Mouse (Mus musculus): ENCODE measurements around the gene Ldlrad3. TPM values are rescaled to one million over a fixed set of nuclear protein-coding genes. Genes with fewer than 3 reads are reported as not detected.
A peak's percentile ranks its signal among the peaks of the same experiment; 100 is the strongest.

Gene Ldlrad3
- polyA plus RNA-seq, 1 experiment from 2014 or later, result 24.6 TPM

- WGBS, result 32% methylated on average over 15 of the region's 15 CpGs
- Histone ChIP-seq H3K27ac (ENCODE audit: low read depth, low read length) (peak overlapping the region; percentile 12; the same call in 1 of the 2 replicates), H3K9ac (ENCODE audit: low read depth, low read length) (no peak overlapping the region), H3K9me3 (ENCODE audit: control insufficient read depth, low read length) (no peaks in the 10 kb centered on the region), H3K27me3 (replicated peaks; ENCODE audit: control insufficient read depth, insufficient read depth, low read length) (no peaks in the 10 kb centered on the region), H3K4me1 (ENCODE audit: control insufficient read depth, insufficient read depth, low read depth, low read length) (peaks cover 30% of the 10 kb centered on the region), H3K4me3 (ENCODE audit: low read length) (no peak overlapping the region), H3K36me3 (ENCODE audit: control insufficient read depth, insufficient read depth, low read length) (no peaks in the 10 kb centered on the region), H3K4me2 (ENCODE audit: low read length) (no peak overlapping the region)
- peak; percentile 53 for ATAC-seq
Measured at GRCm38 (mm10) chr2:101983082-101983852, 202.9 kb downstream of the Ldlrad3 start.

GRCm38 (mm10) chr2:101981964-101982498 is 204.2 kb downstream of the Ldlrad3 start:
- H3K4me1 ChIP-seq (ENCODE audit: control insufficient read depth, insufficient read depth, low read depth, low read length), result peaks cover 28% of the 10 kb centered on the region
- no peaks in the 10 kb centered on the region for H3K9me3 ChIP-seq (ENCODE audit: control insufficient read depth, low read length)
- 87% methylated on average over 6 of the region's 6 CpGs for WGBS
- no peak overlapping the region for H3K4me2 ChIP-seq (ENCODE audit: low read length)
- no peaks in the 10 kb centered on the region for H3K27me3 ChIP-seq (replicated peaks; ENCODE audit: control insufficient read depth, insufficient read depth, low read length)
- ATAC-seq, result no peak
- H3K9ac ChIP-seq (ENCODE audit: low read depth, low read length), result no peak overlapping the region
- H3K4me3 ChIP-seq (ENCODE audit: low read length), result no peak overlapping the region
- H3K36me3 ChIP-seq (ENCODE audit: control insufficient read depth, insufficient read depth, low read length), result no peaks in the 10 kb centered on the region
- no peak overlapping the region for H3K27ac ChIP-seq (ENCODE audit: low read depth, low read length)

DNA sequence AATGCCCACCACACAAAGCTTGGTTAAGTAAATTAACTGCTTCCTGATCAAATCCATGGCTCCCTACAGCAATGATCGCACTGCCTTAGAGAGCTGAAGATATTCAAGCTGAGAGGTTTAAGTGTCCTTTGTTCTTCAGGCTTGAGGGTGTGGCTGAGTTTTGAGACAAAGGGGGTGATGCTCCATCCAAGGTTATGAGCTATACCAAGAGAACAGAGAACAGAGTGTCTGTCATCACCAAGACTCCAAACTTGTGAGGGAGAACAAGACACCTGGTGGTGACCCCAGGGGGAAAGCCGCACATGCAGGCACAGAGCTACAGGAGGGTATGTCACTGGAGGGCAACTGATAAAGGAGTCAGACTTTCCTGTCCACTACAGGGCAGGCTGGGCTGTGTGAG is 205.0 kb downstream of the Ldlrad3 start:
- 64% methylated on average over 2 of the region's 2 CpGs for WGBS
- Histone ChIP-seq H3K27ac (ENCODE audit: low read depth, low read length) (no peak overlapping the region), H3K27me3 (replicated peaks; ENCODE audit: control insufficient read depth, insufficient read depth, low read length) (no peaks in the 10 kb centered on the region), H3K4me3 (ENCODE audit: low read length) (no peak overlapping the region), H3K4me2 (ENCODE audit: low read length) (no peak overlapping the region), H3K9ac (ENCODE audit: low read depth, low read length) (no peak overlapping the region), H3K4me1 (ENCODE audit: control insufficient read depth, insufficient read depth, low read depth, low read length) (peaks cover 31% of the 10 kb centered on the region), H3K36me3 (ENCODE audit: control insufficient read depth, insufficient read depth, low read length) (no peaks in the 10 kb centered on the region), H3K9me3 (ENCODE audit: control insufficient read depth, low read length) (no peaks in the 10 kb centered on the region)
- ATAC-seq, result no peak

DNA sequence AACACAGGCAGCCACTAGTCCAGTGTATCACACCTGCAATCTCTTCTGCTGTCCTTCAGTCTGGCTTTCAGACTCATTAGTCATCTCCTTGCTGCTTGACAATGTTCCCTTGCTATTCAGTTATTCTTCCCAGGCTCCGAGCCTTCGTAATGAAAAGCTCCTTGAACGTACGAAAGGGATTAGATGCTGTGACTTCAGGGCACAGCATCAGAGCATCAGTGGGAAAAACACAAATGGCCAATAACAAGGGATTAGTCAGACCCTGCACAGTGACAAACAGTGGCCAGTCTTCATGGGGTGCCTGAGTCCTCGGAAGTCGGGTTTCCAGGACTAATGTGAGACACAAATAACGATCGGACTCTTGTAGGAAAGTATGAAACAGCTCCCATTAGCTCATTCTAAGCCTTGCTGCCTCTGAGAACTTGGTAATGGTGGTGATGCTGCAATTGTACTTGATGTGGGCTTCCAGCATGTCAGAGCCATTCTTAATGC is 205.7 kb downstream of the Ldlrad3 start:
- Histone ChIP-seq H3K36me3 (ENCODE audit: control insufficient read depth, insufficient read depth, low read length) (no peaks in the 10 kb centered on the region), H3K9me3 (ENCODE audit: control insufficient read depth, low read length) (no peaks in the 10 kb centered on the region), H3K4me1 (ENCODE audit: control insufficient read depth, insufficient read depth, low read depth, low read length) (peaks cover 31% of the 10 kb centered on the region), H3K9ac (ENCODE audit: low read depth, low read length) (no peak overlapping the region), H3K4me3 (ENCODE audit: low read length) (no peak overlapping the region), H3K4me2 (ENCODE audit: low read length) (no peak overlapping the region), H3K27me3 (replicated peaks; ENCODE audit: control insufficient read depth, insufficient read depth, low read length) (no peaks in the 10 kb centered on the region), H3K27ac (ENCODE audit: low read depth, low read length) (0 out of 2 replicates have a peak overlapping the region, but pooled peaks have one; percentile 27)
- WGBS, result 43% methylated on average over 8 of the region's 8 CpGs
- ATAC-seq, result no peak

GRCm38 (mm10) chr2:101978534-101979525 is 207.4 kb downstream of the Ldlrad3 start:
- Histone ChIP-seq H3K4me2 (ENCODE audit: low read length) (peak overlapping the region; percentile 13; the same call in 1 of the 2 replicates), H3K4me3 (ENCODE audit: low read length) (no peak overlapping the region), H3K4me1 (ENCODE audit: control insufficient read depth, insufficient read depth, low read depth, low read length) (peaks cover 31% of the 10 kb centered on the region), H3K36me3 (ENCODE audit: control insufficient read depth, insufficient read depth, low read length) (no peaks in the 10 kb centered on the region), H3K9me3 (ENCODE audit: control insufficient read depth, low read length) (no peaks in the 10 kb centered on the region), H3K27ac (ENCODE audit: low read depth, low read length) (peak overlapping the region; percentile 68), H3K27me3 (replicated peaks; ENCODE audit: control insufficient read depth, insufficient read depth, low read length) (no peaks in the 10 kb centered on the region), H3K9ac (ENCODE audit: low read depth, low read length) (peak overlapping the region; percentile 32)
- 10% methylated on average over 21 of the region's 21 CpGs for WGBS
- peak; percentile 70 for ATAC-seq

DNA sequence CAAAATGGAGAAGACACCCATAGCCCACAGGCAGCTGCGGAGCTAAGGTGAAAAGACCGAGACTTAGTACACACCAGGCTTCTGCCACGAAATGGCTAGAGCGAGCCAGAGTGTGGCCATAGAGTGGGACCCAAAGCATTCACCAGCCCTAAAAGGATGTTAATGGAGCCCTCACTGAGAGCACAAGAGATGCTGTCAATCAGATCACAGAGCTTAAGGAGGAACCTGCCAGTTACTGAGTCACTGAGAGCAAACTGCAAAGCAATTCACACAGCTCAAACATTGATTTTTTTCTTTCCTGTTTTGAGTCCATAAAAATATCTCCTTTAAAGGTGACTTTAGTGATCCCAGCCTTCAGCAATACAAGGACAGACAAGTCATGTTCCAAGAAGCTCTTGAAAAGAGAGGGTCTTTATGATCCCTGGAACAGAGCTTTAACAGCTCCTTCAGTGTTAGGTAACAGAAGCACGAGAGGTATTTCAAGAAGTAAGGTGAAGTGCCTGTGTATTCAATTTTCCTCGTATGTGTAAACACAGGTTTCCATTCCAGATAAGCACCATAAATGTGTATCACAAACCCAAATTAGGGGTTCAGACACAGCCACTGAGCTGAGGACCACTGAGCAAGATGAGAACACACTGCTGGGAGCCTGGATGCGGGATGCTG is 209.7 kb downstream of the Ldlrad3 start:
- Histone ChIP-seq H3K9me3 (ENCODE audit: control insufficient read depth, low read length) (no peaks in the 10 kb centered on the region), H3K4me1 (ENCODE audit: control insufficient read depth, insufficient read depth, low read depth, low read length) (peaks cover 22% of the 10 kb centered on the region), H3K9ac (ENCODE audit: low read depth, low read length) (no peak overlapping the region), H3K27ac (ENCODE audit: low read depth, low read length) (peak overlapping the region; percentile 32; the same call in 1 of the 2 replicates), H3K4me2 (ENCODE audit: low read length) (no peak overlapping the region), H3K27me3 (replicated peaks; ENCODE audit: control insufficient read depth, insufficient read depth, low read length) (no peaks in the 10 kb centered on the region), H3K4me3 (ENCODE audit: low read length) (no peak overlapping the region), H3K36me3 (ENCODE audit: control insufficient read depth, insufficient read depth, low read length) (no peaks in the 10 kb centered on the region)
- WGBS, result 68% methylated on average over 7 of the region's 7 CpGs
- ATAC-seq, result no peak

DNA sequence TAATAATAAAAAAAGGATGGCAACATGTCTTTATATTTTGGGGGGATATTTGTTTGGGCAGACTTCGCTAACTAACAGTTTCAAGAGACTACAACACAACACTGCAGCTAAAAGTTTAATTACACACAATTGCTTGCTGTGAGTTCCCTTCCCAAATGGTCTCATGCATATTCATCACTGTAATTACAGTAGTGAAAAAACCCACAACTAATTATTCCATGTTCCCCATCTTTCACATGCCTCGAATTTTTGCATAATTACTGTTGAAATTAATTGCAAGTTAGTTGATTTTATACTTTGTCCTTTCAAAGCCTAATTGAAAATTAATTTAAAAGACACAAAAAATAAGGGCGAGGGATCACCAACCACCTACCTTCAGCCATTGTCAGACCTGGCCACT is 212.4 kb downstream of the Ldlrad3 start:
- Histone ChIP-seq H3K9ac (ENCODE audit: low read depth, low read length) (no peak overlapping the region), H3K4me2 (ENCODE audit: low read length) (no peak overlapping the region), H3K36me3 (ENCODE audit: control insufficient read depth, insufficient read depth, low read length) (no peaks in the 10 kb centered on the region), H3K9me3 (ENCODE audit: control insufficient read depth, low read length) (no peaks in the 10 kb centered on the region), H3K4me1 (ENCODE audit: control insufficient read depth, insufficient read depth, low read depth, low read length) (peaks cover 8% of the 10 kb centered on the region), H3K27me3 (replicated peaks; ENCODE audit: control insufficient read depth, insufficient read depth, low read length) (no peaks in the 10 kb centered on the region), H3K27ac (ENCODE audit: low read depth, low read length) (no peak overlapping the region), H3K4me3 (ENCODE audit: low read length) (no peak overlapping the region)
- ATAC-seq, result no peak
- WGBS, result 53% methylated on average over 3 of the region's 3 CpGs

GRCm38 (mm10) chr2:101967601-101968000 is 218.6 kb downstream of the Ldlrad3 start:
- Histone ChIP-seq H3K27ac (ENCODE audit: low read depth, low read length) (no peak overlapping the region), H3K36me3 (ENCODE audit: control insufficient read depth, insufficient read depth, low read length) (no peaks in the 10 kb centered on the region), H3K27me3 (replicated peaks; ENCODE audit: control insufficient read depth, insufficient read depth, low read length) (no peaks in the 10 kb centered on the region), H3K9me3 (ENCODE audit: control insufficient read depth, low read length) (no peaks in the 10 kb centered on the region), H3K4me2 (ENCODE audit: low read length) (no peak overlapping the region), H3K4me1 (ENCODE audit: control insufficient read depth, insufficient read depth, low read depth, low read length) (peaks cover 8% of the 10 kb centered on the region), H3K4me3 (ENCODE audit: low read length) (no peak overlapping the region), H3K9ac (ENCODE audit: low read depth, low read length) (no peak overlapping the region)
- no peak for ATAC-seq
- 34% methylated on average over 4 of the region's 4 CpGs for WGBS
